Mouse (Mus musculus) adrenal gland, postnatal 10 days (tissue): ENCODE measurements around the gene Ppp1r36. TPM values are rescaled to one million over a fixed set of nuclear protein-coding genes. Genes with fewer than 3 reads are reported as not detected.
"Not testable (repeated sequence)": the region's sequence is repeated elsewhere in the genome, so short reads cannot be mapped to it uniquely, and the experiment has no call there.

ENCODE experiments used
- DNase-seq: peaks from one replicate; pipeline ENCODE4 v3.0.0; 2021; ENCODE audit warnings: mixed read lengths
- total RNA-seq, 2 experiments: library from RNA; stranded (reverse); gene quantifications; 2 replicates each; pipeline ENCODE4 v1.2.3; 2021

The Ppp1r36 gene
- total RNA-seq, 2 experiments from 2014 or later = 0.45 TPM; not detected in 1

DNA sequence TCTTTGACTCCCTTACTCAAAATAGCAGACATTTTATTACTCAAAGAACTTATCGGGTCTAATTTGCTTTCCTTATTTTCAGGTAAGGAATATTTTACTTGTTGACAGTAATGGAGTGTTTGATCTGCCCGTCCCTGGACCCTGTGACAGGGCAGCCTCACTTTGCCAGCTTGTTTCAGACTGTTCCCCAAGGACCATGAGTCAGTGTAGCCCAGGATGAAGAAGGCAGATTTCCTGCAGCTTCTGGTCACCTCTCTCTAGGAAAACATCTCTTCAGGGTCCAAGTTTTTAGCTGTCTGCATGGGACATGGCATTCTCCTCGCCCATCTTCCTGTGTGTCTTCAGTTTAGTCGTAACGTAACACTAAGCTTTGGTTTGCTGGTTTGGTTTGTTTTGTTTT, 20.1 kb upstream of the Ppp1r36 start:
- DNase-seq = no peak

- no peak for DNase-seq
These were observed 15.7 kb upstream of the Ppp1r36 start for GRCm38 (mm10) chr12:76401674-76402073.

DNA sequence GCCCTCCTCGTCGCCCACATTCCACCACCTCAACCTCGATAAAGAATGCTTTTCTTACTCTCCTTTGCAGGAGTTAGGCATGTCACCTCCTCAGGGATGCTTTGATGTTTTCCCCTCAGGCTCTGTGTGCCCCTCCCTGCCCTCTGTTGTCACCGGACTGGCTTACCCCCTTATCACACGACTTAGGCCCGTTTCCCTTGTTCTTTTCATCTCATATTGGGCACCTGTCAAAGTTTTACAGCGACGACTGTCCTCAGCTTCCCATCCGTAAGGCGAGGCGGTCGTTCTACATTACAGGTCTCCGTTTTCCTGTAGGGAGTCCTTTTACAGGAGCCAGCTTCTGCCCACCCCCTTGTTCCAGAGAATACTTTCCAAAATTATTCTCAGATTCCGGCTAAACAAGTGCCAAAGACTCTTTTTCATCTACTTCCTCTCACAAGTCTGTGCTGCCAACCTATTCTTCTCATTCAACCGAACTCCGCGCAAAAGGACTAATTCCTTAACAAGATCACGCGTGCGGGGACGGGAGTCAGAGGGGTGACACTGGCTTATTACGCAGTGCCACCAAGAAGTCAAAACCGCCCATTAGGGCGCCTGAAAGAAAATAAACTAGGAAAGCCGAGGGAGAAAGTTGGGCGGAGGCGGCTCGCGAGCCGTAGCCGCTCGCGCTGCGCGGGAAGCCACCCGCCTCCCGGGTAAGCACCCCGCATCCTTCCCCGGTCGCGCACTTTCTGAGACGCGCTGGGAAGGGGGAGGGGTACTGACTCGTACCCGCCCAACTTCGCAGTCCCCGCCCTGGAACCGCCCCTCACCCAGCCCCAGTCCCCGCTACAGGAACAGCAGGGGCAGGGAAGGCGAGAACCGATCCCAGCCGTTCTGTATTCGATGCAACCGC, 14.1 kb upstream of the Ppp1r36 start:
- DNase-seq = peak; percentile 94

DNA sequence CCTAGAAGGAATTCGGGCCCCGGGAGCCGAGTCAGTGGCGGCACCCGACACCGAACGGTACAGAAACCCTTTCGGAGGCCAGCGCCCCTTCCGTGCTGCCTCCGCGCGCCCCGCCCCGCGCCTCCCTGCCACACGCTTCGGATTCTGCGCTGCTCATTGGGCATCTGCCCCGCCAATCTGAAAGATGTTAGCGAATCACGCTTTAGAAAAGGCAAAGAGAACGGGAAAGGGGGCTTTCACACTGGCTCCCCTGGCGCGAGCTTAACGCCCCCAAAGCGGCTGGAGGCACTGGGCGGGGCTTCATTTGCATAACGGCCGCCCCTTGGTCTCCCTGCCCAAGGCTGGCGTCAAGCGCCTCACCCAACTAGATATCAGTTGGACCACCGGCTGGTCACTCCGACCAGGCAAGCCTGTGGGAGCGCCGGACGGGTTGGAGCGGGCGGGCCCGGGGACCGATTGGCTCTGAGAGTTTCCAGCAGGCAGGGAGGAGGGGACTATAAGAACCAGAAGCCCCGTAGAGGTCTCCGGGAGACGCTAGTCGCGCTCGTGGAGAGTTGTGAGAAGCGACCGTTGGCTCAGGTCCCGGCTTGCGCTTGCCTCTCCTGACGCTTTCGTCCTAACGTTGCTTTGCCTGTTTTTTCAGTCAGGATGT, 13.3 kb upstream of the Ppp1r36 start, which contains the start of gene Hspa2:
Gene Hspa2, plus strand, starts transcription at position 291 of the 652 bp plus-strand sequence.
- DNase-seq = peak; percentile 99

GRCm38 (mm10) chr12:76404836-76405182, 12.5 kb upstream of the Ppp1r36 start:
- peak; percentile 29 for DNase-seq

- DNase-seq = peak; percentile 34
These were observed 12.0 kb upstream of the Ppp1r36 start for GRCm38 (mm10) chr12:76405183-76405970.

GRCm38 (mm10) chr12:76405971-76406370, 11.4 kb upstream of the Ppp1r36 start:
- DNase-seq = peak; percentile 8

GRCm38 (mm10) chr12:76407184-76407583, 10.2 kb upstream of the Ppp1r36 start:
- no peak for DNase-seq

DNA sequence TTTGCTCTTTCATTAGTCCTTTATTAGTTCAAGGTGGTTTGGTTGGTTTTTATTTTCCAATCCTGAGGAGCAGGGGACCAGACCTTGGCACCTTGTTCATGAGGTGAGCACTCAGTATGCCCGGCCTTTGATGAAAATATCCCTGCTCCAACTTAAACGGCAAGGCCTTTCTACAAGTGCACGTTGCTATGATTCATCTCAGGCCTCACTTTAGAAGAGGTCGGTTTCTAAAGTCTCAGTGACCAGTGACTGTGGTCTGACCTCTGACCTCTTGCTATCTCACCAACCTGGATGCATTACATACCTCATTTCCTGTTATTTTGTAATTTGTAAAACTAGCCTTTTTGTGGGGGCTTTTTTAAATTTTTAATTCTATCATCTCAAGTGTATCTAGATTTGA, 8.2 kb upstream of the Ppp1r36 start:
- DNase-seq = no peak

DNA sequence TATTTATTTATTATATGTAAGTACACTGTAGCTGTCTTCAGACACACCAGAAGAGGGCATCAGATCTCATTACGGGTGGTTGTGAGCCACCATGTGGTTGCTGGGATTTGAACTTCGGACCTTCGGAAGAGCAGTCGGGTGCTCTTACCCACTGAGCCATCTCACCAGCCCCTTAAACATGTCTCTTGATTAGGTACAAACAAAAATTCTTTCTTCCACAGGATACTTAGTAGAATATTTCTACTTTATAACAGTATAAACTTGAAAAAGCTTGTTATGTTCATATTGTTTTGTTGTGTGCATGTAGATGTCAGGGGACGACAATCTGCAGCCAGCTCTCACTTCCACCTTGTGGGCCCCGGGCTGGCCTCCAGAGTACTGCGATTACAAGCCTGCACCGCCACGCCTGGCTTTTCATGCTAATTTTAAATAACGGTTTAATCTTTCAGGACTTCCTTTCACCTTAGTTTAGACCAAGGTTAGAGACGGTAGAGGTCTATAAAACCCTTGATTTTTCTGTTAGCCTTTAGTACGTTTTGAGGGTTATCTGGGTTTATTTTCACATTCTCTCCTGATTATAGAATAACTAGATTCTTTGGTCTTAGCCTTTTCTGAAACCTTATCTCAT, 1.8 kb upstream of the Ppp1r36 start:
- DNase-seq = no peak

GRCm38 (mm10) chr12:76418346-76418745, 1.0 kb downstream of the Ppp1r36 start:
- DNase-seq = no peak

- DNase-seq = no peak
These were observed 7.9 kb downstream of the Ppp1r36 start for GRCm38 (mm10) chr12:76425256-76425655.

DNA sequence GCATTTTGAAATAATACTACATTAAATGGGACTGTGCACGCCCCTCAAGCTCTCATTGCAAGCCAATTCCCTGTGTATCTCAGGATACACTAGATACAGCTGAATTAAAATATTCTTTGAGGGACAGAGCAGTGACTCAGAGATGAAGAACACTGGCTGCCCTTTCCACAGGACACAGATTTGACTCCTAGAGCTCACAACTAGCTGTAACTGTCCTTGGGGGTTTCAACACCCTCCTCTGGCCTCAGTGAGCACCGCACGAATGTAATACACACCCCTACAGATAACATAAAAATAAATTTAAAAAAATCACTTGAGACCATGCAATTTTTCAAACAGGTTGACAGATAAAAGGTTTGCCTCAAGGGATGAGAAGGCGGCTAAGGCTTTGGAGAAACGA, 10.2 kb downstream of the Ppp1r36 start:
- peak; percentile 24 for DNase-seq

DNA sequence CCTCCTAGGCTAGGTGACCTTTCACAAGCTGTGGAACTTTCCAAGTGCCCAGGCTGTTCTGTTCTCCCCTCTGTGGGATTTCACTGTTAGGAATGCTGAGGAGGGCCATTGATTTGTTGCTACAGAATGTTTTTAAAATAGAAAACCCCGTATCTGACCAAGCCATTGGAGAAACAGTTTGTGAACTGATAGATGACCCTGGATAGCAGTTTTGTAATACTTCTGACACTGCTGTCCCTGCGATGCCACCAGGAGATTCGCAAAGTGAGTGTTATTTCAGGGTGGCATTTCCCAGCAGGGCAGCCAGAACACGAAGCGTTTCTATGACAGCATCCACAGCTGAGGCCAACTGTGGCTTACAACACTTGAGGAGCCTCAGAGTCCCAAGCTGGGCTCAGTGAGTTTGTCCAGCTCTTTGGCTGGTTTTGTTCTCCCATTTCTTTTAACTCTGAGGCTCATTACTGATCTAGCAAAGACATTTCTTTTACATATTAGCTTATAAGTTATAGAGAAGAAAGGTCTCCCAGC, 13.6 kb downstream of the Ppp1r36 start:
- DNase-seq = peak; percentile 28

- DNase-seq = peak; percentile 31
These were observed 14.1 kb downstream of the Ppp1r36 start for GRCm38 (mm10) chr12:76431431-76431830.

DNA sequence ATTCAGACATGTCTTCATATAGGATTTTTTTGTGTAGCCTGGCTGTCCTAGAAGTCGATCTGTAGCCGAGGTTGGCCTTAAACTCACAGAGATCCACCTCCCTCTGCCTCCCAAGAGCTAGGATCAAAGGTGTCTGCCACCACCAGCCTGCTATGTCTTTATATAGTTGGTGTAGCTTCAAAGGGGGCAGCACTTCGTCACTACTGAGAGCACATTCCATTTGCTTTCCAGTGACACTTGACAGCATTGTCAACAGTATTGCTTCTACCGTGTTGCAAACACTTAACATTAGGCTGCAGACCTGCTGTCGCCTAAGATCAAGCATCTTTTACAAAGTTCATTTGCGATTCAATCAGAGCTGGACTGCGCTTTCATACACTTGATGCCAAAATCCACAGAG, 16.8 kb downstream of the Ppp1r36 start:
- DNase-seq = no peak

DNA sequence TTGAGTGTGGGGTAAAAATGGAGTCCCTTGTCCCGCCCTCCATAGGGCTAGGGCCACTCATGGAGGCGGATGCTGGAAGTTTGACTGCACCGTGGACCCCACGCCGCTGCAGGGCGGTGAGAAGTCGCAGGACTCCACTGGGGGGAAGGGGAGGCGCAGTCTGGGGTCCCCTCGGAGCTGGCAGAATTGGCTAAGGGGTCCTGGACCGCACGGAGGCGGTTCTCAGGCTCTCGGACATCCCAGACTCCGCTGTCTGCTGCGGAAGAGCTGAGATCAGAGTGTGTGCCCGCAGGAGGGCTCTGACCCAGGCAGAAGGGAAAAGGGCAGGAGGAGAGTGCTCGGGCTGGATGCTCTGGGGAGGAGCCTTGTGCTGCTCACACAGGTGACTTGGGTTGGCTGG, 17.7 kb downstream of the Ppp1r36 start:
- DNase-seq = no peak

GRCm38 (mm10) chr12:76435549-76435948, 18.2 kb downstream of the Ppp1r36 start:
- DNase-seq = no peak

DNA sequence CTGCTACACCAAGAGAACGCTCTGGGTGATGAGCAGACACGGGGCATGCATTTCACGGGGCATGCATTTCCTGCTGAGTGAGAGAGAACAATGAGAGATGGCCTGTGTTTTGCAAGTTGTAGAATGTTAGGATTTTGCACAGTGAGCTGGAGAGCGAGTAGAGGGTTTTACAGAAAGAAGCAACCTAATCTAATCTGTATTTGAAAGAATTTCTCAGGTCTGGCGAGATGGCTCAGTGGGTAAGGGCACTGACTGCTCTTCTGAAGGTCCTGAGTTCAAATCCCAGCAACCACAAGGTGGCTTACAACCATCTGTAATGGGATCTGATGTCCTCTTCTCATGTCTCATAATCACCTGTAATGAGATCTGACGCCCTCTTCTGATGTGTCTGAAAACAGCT, 26.1 kb downstream of the Ppp1r36 start:
- not testable (repeated sequence) for DNase-seq

DNA sequence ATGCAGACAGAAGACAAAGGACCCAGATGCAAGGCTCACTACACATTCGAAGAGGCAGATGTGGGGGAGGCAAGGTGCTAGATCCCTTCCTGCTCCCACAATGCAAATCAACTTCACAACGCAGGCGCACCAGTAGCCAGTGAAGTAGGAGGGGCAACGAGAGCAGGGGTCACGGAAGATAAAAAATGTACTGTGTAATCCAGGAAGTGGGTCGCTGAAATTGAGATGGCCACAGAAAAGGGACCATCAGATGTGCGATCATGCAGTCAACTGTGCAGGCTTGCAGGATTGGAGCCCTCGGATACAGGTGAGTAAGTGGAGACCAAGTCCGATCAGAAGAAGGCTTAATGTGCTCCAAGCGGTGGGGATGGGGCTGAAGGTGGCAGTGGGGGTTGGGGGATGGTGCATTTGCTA, 27.0 kb downstream of the Ppp1r36 start:
- no peak for DNase-seq

GRCm38 (mm10) chr12:76444862-76445261, 27.5 kb downstream of the Ppp1r36 start:
- no peak for DNase-seq

GRCm38 (mm10) chr12:76446201-76446600, 28.9 kb downstream of the Ppp1r36 start:
- no peak for DNase-seq
